Mouse (Mus musculus): ENCODE measurements around the gene Wdfy3. TPM values are rescaled to one million over a fixed set of nuclear protein-coding genes. Genes with fewer than 3 reads are reported as not detected.

Gene Wdfy3
- polyA plus RNA-seq, 1 experiment = 50.3 TPM

DNA sequence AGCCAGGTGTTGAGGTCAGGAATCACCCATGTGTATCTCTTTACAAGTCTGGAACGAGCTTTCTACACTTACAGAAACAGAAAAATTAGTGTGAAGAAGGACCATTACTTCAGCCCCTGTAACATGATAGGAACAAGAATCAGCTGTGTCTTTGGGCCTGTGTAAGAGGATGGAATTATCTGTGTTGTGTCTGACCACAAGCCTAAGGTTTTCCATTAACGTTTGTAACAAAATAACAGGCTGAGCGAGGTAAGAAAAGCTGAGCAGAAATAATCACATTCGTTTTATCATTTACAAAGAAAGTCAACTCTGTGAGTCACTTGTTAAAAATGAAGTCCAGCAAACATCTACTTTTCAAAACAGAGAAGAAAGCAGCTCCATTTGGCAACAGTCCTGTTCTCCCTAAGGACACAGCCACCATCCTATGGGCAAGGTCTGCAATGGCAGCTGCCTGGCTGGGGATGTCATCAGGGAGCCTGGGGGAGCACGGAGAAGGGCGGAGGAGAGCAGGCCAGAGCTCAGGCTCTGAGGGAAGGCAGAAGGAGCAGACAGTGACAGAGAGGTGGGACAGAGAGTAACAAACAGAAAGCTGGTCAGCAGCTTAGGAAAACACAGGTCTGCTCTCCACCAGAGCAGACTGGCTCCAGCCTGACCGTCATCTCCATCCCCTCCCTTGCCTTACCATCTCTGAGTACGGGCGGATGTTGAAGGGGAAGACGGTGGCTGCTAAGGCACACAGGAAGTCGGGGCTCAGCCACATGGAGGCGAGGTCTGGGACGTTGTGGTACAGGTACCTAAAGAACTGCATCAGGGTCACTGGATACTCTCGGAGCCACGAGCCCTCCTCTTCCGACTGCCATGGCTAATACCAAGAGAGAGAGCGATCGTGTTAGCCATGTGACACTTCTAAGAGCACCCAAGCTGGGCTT is 173.7 kb downstream of the Wdfy3 start:
- no peak for DNase-seq (ENCODE audit: extremely low spot score in 1 of 2, low spot score in 1 of 2)

DNA sequence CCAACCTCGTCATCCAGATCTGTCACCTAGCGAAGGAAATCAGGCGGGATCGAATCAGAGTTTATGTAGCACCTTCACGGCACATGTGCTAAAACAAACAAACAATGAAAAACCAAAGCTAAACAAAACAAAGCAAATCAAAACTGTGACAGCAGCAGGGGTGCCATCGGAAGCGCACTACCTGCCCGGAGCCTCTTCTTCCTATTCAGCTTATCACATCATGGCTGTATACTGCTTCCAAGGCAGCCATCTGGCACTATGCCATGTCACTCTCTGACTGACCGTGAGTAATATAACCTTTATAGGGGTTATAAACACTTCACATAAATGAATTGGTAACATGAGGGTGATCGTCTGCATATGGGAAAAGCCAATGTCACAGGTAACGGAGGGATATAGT is 174.6 kb downstream of the Wdfy3 start:
- DNase-seq (ENCODE audit: extremely low spot score in 1 of 2, low spot score in 1 of 2) = no peak

DNA sequence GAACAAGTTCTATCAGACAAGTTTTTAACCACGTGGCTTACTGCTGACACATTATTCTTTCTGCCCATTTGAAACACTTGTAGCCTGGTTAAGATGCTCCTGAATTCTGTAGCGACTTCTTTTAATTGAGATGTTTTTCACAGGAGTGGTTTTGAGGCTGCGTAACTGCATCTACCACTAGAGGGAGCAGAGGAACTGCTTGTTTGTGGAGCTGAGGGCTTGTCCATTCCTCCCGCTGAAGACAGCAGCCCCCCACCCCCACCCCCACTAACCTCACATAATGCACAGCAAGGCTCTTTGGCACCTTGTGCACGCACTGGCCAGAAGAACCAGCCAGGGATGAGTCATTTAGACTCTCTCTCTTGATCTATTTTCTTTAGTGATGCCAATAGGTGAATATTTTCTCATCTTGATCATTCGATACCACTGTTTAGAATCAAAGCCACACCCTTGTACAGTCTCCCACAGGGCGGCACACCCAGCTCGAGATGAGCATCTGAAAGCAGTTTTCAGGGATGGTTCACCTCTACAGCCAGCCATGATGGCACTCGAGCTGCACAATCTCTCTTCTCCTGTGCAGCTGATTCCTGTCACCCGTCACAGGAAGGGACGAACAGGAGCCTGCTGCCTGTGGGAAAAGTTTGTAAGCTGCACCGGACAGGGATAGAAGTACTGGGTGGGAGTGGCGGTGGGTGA is 175.8 kb downstream of the Wdfy3 start:
- DNase-seq (ENCODE audit: extremely low spot score in 1 of 2, low spot score in 1 of 2) = peak in 1 of 2 experiments; percentile 69

DNA sequence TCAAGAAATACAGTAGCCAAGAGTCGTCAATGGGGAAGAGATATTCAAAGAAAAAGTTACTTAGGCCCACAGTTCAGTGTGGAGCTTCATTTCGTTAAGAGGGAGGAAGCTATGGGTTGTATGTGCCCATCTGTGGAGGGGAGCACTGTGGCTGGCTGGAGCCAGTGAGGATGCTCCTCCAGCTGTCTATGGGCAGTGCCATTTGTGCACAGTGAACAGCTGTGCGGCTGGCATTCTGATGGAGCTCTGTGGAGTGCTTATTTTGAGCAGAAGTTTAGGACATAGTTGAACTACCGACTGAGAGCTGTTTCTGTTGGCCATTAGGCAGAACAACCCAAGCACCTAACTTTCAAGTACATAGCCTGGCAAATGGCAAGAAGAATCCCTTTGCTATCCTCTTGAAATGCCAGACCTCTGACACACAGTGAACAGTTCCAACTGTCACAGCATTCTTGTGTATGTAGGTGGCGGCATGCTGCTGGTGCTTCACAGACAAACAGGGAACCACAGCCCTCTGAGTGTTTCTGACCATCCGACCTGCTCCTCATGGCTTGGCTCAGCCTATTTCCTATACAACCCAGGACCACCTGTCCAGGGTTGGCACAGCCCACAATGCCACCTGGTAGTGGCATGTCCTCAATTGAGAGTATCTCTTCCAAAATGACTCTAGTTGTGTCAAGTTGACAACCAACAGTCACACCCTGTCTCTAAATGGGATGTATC is 177.9 kb downstream of the Wdfy3 start:
- no peak for DNase-seq (ENCODE audit: extremely low spot score in 1 of 2, low spot score in 1 of 2)

DNA sequence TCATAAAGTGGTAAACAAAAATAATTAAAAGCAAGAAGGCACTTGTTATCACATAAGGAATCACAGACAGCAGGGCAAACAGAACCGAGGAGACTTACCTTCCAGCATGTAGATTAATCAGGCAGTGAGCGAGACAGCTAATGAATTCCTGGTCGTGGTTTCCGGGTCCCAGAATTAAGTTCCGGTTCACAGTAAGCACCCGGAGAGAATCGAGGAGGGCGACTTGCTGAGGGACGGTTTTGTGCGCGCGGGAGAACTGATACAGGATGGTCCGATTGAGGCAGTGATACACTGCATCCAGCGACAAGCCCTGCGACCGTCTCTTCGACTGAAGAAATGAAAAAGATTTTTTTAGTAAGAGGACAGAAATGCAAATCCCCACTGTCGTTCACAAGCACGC is 181.7 kb downstream of the Wdfy3 start:
- no peak for DNase-seq (ENCODE audit: extremely low spot score in 1 of 2, low spot score in 1 of 2)

DNA sequence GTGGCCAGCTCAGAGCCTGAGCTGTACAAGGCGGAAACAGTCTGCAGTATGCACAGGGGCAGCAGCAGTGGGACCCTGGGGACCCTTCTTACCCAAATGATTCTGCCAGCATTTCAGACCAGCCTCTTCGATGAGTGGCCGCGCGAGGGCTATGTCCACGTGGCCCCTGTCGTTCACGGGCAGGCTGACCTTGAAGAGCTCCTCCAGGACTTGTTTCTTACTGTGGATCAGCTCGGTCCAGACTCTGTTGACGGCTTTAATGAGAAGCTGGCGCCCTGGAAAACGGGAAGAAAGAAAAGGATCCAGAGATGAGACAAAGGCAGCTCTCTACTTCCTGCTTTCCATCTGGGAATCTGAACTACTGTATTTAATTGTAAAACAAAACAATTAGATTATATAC is 184.7 kb downstream of the Wdfy3 start:
- no peak for DNase-seq (ENCODE audit: extremely low spot score in 1 of 2, low spot score in 1 of 2)

DNA sequence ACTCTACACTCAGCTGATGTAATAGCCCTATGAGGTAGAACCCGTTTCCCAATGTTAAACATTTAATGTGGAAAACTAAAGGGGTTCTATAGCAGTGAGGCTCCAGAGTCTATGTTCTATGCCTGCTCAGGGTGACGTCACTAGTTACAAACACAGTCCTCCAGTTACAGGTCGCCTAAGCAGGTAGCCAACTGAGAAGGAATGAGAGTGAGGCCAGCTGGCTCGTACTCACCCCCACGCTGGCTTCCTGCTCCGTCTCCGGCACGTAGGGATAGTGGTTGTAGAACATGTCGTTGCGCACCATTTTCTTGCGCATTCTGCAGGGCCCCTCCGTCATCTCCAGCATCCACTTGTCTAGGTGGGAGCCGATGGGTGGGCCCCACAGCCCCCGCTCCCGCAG is 187.5 kb downstream of the Wdfy3 start:
- DNase-seq (ENCODE audit: extremely low spot score in 1 of 2, low spot score in 1 of 2) = no peak

DNA sequence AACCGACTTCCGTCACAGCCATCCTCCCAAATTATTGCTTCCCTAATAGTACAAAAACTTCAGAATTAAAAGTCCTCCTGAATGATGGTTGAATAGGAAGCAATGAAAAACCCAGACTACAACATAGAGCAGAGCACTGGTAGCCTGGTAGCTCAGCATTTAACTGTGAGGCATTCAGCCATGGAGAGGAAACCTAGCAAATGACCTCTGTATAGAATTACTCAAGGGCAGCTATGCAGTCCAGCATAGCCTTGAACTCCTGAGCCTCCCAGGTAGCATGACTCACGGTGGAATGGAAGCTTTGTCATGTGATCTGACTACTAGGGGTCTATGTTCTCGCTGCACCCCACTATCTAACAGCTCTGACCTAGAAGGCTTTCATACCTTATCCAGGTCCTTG is 189.8 kb downstream of the Wdfy3 start:
- DNase-seq (ENCODE audit: extremely low spot score in 1 of 2, low spot score in 1 of 2) = no peak

DNA sequence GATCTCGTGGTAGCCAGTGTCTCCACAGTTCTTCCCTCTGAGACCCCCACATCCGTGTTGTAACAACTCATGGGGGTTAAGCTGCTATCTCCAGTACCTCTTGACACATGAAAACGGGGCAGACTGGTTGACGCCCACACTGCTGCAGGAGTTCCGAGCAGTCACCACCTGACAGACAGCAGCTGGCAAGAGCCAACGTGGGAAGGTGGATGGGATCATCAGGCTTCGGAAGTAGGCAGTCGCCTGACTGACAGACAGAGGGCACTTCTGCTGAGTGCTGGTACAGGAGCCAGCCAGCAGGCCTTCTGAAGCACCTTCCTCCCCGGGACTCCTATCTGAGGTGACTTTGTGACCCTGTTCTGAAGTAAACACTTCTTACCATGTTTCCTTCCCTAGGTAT is 191.3 kb downstream of the Wdfy3 start:
- peak in 1 of 2 experiments; percentile 61 for DNase-seq (ENCODE audit: extremely low spot score in 1 of 2, low spot score in 1 of 2)

DNA sequence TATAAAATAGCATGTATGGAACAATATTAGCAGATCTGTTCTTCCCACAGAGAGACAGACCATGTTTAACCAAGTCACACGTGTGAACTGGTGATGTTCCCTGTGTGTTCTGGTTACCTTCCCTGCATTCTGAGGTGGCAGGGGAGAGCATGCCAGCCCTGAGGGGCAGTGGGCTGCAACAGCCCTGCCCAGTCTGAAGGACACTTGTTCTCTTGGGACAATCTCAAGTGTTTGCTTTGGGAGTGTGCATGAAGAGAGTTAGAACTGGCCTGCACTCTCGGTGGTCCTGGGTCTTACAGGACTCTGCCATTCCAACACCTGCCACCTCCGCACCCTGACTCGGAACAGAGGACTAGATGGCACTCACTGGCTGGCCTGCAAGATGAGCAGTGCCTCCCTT is 193.5 kb downstream of the Wdfy3 start:
- DNase-seq (ENCODE audit: extremely low spot score in 1 of 2, low spot score in 1 of 2) = no peak

DNA sequence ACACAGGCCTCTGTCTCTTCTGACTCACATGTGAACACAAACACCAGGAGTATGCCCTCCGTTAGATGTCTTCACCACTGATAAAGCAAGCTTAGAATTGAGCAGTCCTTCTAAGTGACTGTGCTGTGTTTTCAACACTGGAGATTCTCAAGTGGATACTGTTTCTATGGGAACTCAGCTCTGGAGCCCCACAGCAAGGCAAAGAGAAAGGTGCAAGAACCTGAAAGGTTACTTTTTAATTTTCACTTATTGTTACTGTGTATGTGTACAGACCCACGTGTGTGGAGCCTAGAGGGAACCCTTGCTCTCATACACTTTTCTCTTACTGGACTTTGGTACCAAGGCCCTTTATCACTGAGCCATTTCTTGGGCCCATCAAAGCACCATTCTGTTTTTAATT is 203.0 kb downstream of the Wdfy3 start:
- no peak for DNase-seq (ENCODE audit: extremely low spot score in 1 of 2, low spot score in 1 of 2)

DNA sequence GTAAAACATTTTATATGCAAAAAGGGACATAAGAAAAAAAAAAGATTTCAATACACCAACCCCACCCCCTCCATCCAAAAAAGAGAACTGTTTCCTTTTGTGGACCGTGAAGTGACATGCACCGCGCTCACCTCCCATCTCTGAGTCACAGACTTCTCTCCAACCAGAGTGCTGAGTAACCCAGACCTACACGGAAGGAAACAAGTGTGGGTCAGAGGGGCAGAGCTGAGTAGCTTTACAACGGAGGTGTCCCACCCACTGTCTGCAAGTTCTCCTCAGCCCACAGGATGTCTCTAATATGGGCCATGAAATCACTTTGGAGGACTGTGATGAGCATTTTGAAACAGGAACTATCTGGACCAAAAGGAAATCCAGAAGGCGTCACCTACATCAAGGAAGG is 205.8 kb downstream of the Wdfy3 start:
- DNase-seq (ENCODE audit: extremely low spot score in 1 of 2, low spot score in 1 of 2) = no peak

DNA sequence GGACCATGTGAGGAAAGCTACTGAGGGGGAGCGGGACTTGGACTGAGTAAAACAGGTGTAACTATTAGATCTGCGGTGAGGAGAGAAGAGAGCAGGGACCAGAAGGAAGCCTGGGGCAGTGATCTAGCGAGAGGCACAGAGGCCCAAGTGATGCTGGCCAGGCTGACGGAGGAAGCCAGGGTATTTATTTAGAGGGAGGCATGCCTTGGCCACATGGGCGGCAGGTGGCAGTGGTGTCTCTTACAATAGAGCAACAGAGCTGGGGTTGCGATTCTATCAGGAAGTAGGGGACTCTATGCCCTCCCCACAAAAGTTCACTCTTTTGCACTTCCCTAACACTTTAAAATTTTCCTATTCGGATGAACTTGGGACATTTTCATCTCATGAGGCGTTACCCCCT is 207.1 kb downstream of the Wdfy3 start:
- DNase-seq (ENCODE audit: extremely low spot score in 1 of 2, low spot score in 1 of 2) = no peak

DNA sequence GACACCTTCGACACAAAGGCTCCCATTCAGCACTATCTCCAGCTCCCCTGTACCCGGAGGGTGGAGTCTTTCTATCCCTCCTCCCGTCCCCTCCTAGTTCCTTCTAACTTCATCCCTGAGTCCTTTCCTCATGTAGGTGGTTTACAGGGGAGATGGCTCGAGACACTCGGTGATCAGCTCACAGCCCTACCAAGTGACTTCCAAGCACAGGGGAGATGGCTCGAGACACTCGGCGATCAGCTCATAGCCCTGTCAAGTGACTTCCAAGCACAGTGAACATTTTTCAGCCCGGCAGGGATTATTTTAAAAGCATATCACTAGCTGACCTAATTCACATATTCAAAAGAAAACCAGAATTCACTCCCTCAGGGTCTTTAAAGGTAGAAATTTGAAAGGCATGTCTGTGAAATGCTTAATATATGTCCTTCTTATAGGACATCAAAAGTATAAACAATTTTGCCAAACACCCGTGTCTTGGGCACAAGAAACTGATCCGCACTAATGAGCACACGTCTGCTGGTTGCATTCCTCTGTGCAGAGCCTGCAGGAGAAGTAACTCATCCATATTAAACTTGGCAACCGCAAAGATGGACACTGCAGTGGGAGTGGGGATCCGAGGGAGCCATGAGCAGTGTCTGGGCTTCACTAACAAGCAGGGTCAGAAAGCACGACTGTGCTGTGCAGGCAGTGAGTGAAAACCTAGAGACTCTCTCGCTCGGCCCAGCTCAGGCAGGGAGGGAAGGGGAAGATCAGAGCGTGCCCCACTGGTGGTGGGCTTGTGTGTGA is 207.7 kb downstream of the Wdfy3 start:
- no peak for DNase-seq (ENCODE audit: extremely low spot score in 1 of 2, low spot score in 1 of 2)

DNA sequence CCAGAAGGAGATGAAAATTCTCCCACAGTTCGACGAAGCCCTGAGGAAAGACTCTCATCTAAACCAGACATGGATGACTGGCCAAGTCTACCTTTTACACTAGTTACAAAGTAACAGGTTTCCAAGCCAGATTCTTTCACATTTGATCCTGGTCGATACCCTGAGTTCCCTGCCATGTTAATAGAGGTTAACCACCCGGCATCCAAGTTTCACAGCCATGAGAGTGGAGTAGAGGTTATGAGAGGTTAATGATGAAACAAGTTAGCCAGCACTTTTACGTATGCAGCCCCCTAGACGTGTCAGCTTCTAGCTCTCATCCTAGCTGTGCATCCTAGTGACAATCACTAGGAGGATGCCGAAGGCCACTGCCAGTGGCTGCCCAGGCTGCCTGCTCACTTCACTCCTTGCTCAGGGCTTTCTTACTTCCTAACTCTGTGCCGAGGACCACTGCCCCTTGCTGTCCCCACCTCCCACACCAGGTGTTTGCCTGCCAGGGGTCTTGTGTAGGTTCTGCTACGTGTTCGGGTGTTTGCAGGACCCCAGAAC is 210.8 kb downstream of the Wdfy3 start:
- no peak for DNase-seq (ENCODE audit: extremely low spot score in 1 of 2, low spot score in 1 of 2)

DNA sequence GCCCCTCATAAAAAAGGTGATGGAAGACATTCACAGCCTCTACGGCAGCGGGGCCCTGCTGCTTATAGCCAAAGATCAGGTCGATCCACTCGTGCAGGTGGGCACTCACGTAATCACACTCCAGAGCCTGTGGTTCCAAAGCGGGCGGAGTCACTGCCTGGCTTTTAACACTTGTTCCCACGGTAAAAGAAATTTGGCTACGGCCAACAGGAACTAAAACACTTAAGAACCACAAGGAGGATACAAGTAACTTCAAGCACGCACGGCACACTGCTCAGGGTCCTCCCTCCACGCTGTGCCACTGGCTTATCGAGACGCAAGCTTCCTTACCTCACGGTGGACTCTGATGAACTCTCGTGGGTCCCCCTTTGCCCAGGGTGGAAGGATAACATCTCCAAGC is 214.2 kb downstream of the Wdfy3 start:
- DNase-seq (ENCODE audit: extremely low spot score in 1 of 2, low spot score in 1 of 2) = no peak

DNA sequence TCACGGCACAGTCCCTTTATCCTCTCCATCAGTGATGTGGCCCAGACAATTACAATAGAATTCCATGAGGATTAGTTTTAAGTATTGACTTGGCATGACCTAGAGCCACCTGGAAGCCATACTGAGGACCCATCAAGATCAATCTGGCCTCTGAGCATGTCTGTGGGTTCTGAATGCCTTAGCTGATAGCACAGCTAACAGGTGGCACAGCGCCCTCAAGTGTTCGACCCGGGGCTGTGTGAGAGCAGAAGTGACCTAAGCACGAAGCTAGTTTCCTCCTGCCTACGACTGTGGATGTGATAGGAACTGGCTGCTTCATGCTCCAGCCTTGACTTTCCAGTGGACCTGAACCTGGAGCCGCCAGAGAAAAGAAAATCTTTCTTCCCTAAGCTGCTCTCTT is 215.1 kb downstream of the Wdfy3 start:
- DNase-seq (ENCODE audit: extremely low spot score in 1 of 2, low spot score in 1 of 2) = peak in 1 of 2 experiments; percentile 38

DNA sequence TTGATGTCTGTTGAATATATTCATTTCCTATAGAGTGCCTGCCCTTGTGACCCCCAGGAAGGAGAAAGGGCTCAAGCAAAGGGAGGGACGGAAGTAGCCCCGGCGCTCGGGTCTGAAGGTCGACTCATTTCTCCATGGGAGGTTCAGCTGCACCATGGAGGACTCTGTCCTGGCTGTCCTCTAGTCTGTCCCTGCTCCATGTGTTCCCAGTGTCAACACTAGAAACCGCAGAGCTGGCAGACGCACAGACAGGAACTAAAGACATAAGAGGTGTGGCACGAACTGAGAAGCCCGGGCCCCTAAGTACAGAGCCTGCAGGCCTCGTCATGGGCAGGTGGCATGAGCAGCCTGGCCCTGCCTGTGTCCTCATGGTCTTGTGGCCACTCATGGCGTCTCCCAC is 215.6 kb downstream of the Wdfy3 start:
- DNase-seq (ENCODE audit: extremely low spot score in 1 of 2, low spot score in 1 of 2) = no peak

DNA sequence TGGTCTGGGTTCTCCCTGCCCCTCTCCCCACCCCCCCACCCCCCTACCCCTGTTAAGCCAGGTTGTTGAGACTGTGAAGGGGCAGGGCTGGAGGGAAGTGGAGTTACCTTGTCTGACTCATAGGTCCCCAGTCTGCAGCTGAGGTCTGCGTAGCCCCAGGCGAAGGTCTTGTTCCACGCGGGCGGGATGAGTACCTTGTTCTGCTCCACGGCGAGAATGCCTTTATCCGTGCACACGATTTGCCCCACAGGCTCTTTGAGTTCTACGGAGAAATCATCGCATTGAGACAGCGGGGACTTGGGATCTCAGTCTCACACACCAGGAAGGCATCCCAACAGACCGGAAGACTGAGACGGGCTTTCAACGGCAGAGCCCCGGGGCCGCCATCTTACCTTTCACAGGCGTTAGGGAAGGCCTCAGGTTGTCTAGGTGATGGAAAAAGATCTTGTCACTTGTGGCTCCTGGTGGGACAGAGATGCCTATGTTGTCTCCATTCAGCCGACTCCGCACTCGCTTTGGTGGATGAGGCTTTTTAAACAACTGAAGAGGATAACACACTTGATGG is 217.5 kb downstream of the Wdfy3 start:
- DNase-seq (ENCODE audit: extremely low spot score in 1 of 2, low spot score in 1 of 2) = no peak

DNA sequence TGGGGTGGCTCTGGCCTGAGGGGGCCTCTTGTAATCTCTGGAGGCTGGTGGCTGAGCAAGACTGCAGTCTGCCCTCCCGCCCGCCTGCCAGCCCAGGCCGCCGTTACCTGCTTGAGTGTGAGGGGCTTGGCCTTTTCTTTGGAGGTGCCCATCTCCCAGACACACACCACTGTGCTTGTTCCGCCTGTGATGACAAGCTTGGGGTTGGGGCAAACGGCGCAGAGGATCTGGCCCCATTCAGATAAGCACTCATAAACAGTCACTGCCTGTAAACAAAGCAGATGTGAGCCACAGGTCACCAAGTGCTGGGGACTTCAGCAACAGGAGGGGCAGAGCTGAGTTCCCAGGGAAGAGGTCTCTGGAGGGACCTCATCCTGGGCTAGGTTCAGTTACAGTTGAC is 218.6 kb downstream of the Wdfy3 start:
- DNase-seq (ENCODE audit: extremely low spot score in 1 of 2, low spot score in 1 of 2) = no peak
